Mouse (Mus musculus) bone marrow macrophage, adult 2 months (primary cell): ENCODE data around the gene Rnf43.

Experiments
- CTCF ChIP-seq: IDR thresholded peaks from 2 replicates; pipeline ENCODE4 v1.5.1; 2012; ENCODE audit warnings: low read depth, mild to moderate bottlenecking, low read length, moderate library complexity
- POLR2A ChIP-seq: IDR thresholded peaks from 2 replicates; pipeline ENCODE4 v1.6.1; 2012; ENCODE audit warnings: mild to moderate bottlenecking, low read depth, low read length, borderline replicate concordance

DNA sequence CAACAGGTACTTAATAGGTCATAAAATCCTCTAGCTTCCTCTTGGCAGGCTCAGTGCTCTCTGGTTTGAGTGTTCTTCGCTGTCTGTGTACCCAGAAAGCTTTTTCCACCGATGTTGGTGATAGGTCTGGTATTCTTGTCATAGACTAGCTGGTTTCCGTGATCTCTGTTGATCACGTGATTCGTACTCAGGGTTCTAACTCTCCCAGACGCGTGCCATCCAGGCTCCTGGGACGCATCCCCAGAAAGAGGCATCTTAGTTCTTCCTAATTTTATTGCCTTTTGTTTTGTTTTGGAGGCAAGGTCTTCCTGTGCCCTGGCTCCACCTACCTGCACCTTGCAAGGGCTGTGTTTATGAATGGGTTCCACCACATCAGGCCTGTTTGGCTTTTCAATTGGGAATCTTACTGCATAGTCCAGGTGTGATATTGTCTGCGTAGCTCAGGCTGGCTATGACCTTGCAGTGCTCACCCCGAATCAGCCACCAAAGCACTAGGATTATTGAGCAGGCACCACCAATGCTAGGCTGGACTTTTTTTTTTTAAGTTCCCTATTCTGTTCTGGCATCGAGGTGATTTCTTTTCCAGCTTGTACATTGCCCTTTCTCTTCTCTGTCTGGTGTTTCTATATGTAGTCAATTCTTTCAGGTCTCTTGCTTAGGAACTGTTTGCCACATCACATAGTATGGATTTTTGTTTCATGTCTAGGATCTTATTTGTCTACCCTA, 26.1 kb downstream of the Rnf43 start:
- no peak for TF ChIP-seq CTCF
- TF ChIP-seq POLR2A, result no peak
